Mouse (Mus musculus): ENCODE measurements around the gene C1d. TPM values are rescaled to one million over a fixed set of nuclear protein-coding genes. Genes with fewer than 3 reads are reported as not detected.
A peak's percentile ranks its signal among the peaks of the same experiment; 100 is the strongest.

C1d gene
- polyA plus RNA-seq (2015; fragmentation: Nextera tagmentation; extraction: Ambion mirVana): 115 and 118 TPM in 2 replicates

DNA sequence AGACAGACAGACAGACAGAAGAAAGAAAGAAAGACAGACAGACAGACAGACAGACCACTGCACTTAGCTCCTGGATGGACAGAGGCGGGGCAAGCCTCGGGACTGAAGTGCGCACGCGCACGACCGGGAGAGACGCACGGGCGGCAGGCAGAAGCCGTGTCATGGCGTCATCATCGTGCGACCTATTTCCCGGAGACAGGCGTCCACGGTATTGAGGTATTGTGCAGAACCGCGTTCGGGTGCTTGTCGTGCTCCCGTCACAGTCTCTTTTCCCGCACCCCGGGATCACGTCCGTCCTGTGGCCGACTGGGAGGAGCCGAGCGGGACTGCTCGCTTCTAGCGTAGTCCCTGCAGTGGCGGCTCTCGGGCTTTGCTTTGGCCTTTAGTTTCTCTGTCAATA, at the start of gene C1d:
TSS of gene C1d (plus strand) at position 137 of the 400 bp plus-strand sequence.
- ATAC-seq (replicated peaks; ENCODE audit: low FRiP score, low read depth) (peak; percentile 92), DNase-seq (ENCODE audit: low spot score) (peak; percentile 95)
- no peaks in the 10 kb centered on the region for H3K27me3 ChIP-seq (ENCODE audit: insufficient read depth, low read length)
- no peaks in the 10 kb centered on the region for H3K4me1 ChIP-seq (replicated peaks; ENCODE audit: insufficient read depth, low read length)
- peak within 1 kb of the TSS; percentile 85 for H3K9ac ChIP-seq (ENCODE audit: low read depth, low read length)
- peak within 1 kb of the TSS; percentile 92 for H3K27ac ChIP-seq
- peak within 1 kb of the TSS; percentile 91 for H3K4me3 ChIP-seq (replicated peaks; ENCODE audit: low read depth, low read length)
- no peaks in the 10 kb centered on the region for H3K36me3 ChIP-seq (ENCODE audit: insufficient read depth, low read length)
- under 1% methylated on average over 33 of the region's 33 CpGs for WGBS
- peak within 1 kb of the TSS; percentile 76 for H3K4me2 ChIP-seq (ENCODE audit: low read length)
- no peaks in the 10 kb centered on the region for H3K9me3 ChIP-seq (replicated peaks; ENCODE audit: low read length)
- no peak for TF ChIP-seq CTCF (IDR thresholded peaks at IDR 0.05; ENCODE audit: low read depth)

DNA sequence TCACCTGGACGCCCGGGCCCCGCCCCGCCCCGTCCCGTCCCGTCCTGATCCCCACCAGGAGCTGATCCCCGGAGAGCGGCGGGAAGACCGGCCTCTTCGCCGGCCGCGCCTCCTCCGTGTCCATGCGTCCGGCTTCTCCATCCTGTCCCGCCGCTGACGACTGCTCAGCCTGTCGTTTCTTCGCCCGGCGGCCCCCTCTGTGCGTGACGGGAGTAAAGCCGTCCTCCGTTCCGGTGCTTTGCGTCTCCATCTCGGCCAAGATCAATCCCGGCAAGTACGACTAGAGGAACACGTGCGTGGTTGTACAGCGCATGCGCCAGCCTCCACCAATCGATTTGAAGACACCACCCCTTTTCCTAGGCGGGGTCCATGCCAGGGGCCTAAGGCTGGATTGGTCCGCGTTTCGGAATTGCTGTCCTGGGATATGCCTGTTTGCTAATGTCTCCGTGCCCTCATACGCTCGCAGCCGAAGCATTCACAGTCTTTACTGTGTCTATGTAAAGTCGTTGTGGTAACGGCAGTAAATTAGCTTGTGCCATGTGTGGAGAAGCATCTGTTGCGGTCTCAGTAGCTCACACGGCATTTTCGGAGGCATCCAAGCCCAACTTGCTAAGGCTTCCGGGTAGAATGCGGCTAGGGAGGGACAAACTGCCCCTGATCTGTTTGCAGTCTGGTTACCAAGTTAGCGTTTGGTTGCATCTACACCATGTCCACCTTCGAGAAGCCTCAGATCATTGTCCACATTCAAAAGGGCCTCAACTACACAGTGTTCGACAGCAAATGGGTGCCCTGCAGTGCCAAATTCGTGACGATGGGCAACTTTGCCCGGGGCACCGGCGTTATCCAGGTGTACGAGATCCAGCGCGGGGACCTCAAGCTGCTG, 45.9 kb upstream of the C1d start, which contains the start of gene Pno1:
TSS of gene Pno1 (minus strand) at position 311 of the 883 bp plus-strand sequence.
- Histone ChIP-seq H3K9me3 (replicated peaks; ENCODE audit: low read length) (no peaks in the 10 kb centered on the region), H3K4me1 (replicated peaks; ENCODE audit: insufficient read depth, low read length) (peaks cover 7% of the 10 kb centered on the region; the same call in 1 of the 2 replicates), H3K27me3 (ENCODE audit: insufficient read depth, low read length) (no peaks in the 10 kb centered on the region), H3K9ac (ENCODE audit: low read depth, low read length) (peak within 1 kb of the TSS; percentile 88), H3K4me3 (replicated peaks; ENCODE audit: low read depth, low read length) (peak within 1 kb of the TSS; percentile 74), H3K36me3 (ENCODE audit: insufficient read depth, low read length) (0 out of 2 replicates have a peak, but pooled peaks cover 12% of the 10 kb centered on the region), H3K27ac (peak within 1 kb of the TSS; percentile 84), H3K4me2 (ENCODE audit: low read length) (peak within 1 kb of the TSS; percentile 81)
- WGBS: under 1% methylated on average over 65 of the region's 65 CpGs
- ATAC-seq (replicated peaks; ENCODE audit: low FRiP score, low read depth) (peak; percentile 98), DNase-seq (ENCODE audit: low spot score) (peak; percentile 100)
- TF ChIP-seq CTCF (IDR thresholded peaks at IDR 0.05; ENCODE audit: low read depth): no peak

DNA sequence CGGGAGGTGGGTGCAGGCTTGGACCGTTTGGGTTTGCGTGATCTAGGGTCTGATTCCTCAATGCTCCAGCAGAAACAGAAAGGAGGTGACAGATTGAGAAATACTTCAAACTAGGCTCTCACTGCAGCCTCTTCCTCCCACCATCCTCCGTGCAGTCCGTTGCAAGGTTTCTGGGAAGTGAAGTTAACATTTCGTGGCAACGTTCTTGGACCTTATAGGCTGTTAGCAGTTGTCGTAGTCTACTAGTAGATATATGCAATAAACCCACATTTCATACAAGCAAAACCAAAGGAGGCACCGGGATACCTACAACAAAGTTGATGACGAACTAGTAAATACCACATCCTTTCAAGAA, 45.3 kb upstream of the C1d start:
- Histone ChIP-seq H3K27me3 (ENCODE audit: insufficient read depth, low read length) (no peaks in the 10 kb centered on the region), H3K4me2 (ENCODE audit: low read length) (peak overlapping the region; percentile 81), H3K36me3 (ENCODE audit: insufficient read depth, low read length) (0 out of 2 replicates have a peak, but pooled peaks cover 11% of the 10 kb centered on the region), H3K27ac (peak overlapping the region; percentile 84), H3K9ac (ENCODE audit: low read depth, low read length) (peak overlapping the region; percentile 88), H3K4me3 (replicated peaks; ENCODE audit: low read depth, low read length) (peak overlapping the region; percentile 74), H3K4me1 (replicated peaks; ENCODE audit: insufficient read depth, low read length) (peaks cover 7% of the 10 kb centered on the region; the same call in 1 of the 2 replicates), H3K9me3 (replicated peaks; ENCODE audit: low read length) (no peaks in the 10 kb centered on the region)
- WGBS: 1% methylated on average over 10 of the region's 10 CpGs
- no peak for ATAC-seq (replicated peaks; ENCODE audit: low FRiP score, low read depth)
- peak; percentile 29 for DNase-seq (ENCODE audit: low spot score)
- TF ChIP-seq CTCF (IDR thresholded peaks at IDR 0.05; ENCODE audit: low read depth): no peak

DNA sequence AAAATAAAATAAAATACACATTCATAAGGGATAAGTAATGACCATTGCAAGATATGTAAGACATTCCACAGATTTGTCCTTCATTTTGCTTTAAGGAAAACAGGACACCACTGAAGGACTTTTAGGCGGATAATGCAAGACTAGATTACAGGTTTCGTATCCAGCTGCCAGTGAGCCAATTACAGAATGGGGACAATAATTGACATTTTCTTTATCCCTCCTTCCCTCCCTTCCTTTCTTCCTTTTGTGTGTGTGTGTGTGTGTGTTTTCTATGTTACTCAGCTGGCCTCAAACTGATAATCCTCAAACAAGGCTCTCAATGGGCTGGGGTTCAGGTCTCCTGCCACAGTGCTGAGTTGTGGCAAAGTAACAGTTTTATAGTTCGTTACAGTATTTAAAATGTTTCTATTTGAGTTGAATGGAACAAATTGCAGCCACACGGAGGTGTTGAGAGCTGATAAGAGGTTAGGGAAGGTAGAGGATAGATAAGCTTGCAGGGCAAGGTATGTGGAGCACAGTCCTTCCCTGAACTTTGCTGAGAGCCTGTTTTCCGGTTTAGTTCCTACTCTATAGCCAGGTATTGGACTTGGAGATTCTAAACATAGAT, 44.4 kb upstream of the C1d start:
- DNase-seq (ENCODE audit: low spot score) (no peak), ATAC-seq (replicated peaks; ENCODE audit: low FRiP score, low read depth) (no peak)
- H3K4me2 ChIP-seq (ENCODE audit: low read length): peak overlapping the region; percentile 81
- no peaks in the 10 kb centered on the region for H3K9me3 ChIP-seq (replicated peaks; ENCODE audit: low read length)
- no peak for TF ChIP-seq CTCF (IDR thresholded peaks at IDR 0.05; ENCODE audit: low read depth)
- peaks cover 7% of the 10 kb centered on the region; the same call in 1 of the 2 replicates for H3K4me1 ChIP-seq (replicated peaks; ENCODE audit: insufficient read depth, low read length)
- 84% methylated on average over 5 of the region's 5 CpGs for WGBS
- H3K27me3 ChIP-seq (ENCODE audit: insufficient read depth, low read length): no peaks in the 10 kb centered on the region
- H3K4me3 ChIP-seq (replicated peaks; ENCODE audit: low read depth, low read length): no peak overlapping the region
- H3K9ac ChIP-seq (ENCODE audit: low read depth, low read length): 0 out of 2 replicates have a peak overlapping the region, but pooled peaks have one; percentile 10
- 0 out of 2 replicates have a peak, but pooled peaks cover 9% of the 10 kb centered on the region for H3K36me3 ChIP-seq (ENCODE audit: insufficient read depth, low read length)
- H3K27ac ChIP-seq: no peak overlapping the region

DNA sequence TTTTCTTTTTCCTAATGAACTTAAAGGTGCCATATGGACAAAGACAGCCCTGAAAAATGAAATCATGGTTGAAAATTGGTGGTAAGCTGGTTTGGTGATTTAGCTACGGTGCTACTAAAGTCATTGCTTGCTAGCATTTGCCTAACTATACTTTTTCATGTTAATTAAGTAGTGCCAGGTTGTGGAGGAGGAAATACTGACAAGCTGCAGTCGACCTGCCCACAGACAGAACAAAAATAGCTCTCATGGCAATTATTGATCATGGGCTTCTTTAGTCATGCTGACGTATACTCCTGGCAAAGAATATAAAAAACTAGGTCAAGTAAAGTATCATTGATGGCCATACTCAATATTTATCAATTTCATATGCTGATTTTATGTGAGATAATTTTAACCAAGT, 41.9 kb upstream of the C1d start:
- Histone ChIP-seq H3K27me3 (ENCODE audit: insufficient read depth, low read length) (no peaks in the 10 kb centered on the region), H3K9me3 (replicated peaks; ENCODE audit: low read length) (no peaks in the 10 kb centered on the region), H3K4me2 (ENCODE audit: low read length) (no peak overlapping the region), H3K27ac (no peak overlapping the region), H3K4me1 (replicated peaks; ENCODE audit: insufficient read depth, low read length) (peaks cover 4% of the 10 kb centered on the region; the same call in 1 of the 2 replicates), H3K36me3 (ENCODE audit: insufficient read depth, low read length) (0 out of 2 replicates have a peak, but pooled peaks cover under 1% of the 10 kb centered on the region), H3K4me3 (replicated peaks; ENCODE audit: low read depth, low read length) (no peak overlapping the region), H3K9ac (ENCODE audit: low read depth, low read length) (no peak overlapping the region)
- 87% methylated on average over 3 of the region's 3 CpGs for WGBS
- no peak for TF ChIP-seq CTCF (IDR thresholded peaks at IDR 0.05; ENCODE audit: low read depth)
- ATAC-seq (replicated peaks; ENCODE audit: low FRiP score, low read depth) (no peak), DNase-seq (ENCODE audit: low spot score) (no peak)

DNA sequence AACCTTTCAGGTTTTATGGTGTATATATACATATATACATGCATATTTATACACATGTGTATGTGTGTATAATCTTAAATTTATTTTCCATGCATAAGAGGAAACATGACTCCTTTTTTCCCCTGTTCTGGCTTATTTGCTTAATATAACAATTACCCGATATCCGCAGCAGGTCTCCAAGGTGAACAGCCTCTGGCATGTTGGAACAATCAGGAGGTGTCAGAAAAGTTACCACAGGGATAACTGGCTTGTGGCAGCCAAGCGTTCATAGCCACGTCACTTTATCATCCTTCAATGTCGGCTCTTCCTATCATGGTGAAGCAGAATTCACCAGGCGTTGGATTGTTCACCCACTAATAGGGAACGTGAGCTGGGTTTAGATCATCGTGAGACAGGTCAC, 36.3 kb upstream of the C1d start:
- TF ChIP-seq CTCF (IDR thresholded peaks at IDR 0.05; ENCODE audit: low read depth): no peak
- DNase-seq (ENCODE audit: low spot score) (no peak), ATAC-seq (replicated peaks; ENCODE audit: low FRiP score, low read depth) (no peak)

More for the DNA sequence above, 36.3 kb upstream of the C1d start:
- WGBS: 90% methylated on average over 8 of the region's 8 CpGs
- Histone ChIP-seq H3K4me1 (replicated peaks; ENCODE audit: insufficient read depth, low read length) (no peaks in the 10 kb centered on the region), H3K9me3 (replicated peaks; ENCODE audit: low read length) (no peaks in the 10 kb centered on the region), H3K4me3 (replicated peaks; ENCODE audit: low read depth, low read length) (no peak overlapping the region), H3K27ac (no peak overlapping the region), H3K4me2 (ENCODE audit: low read length) (no peak overlapping the region), H3K36me3 (ENCODE audit: insufficient read depth, low read length) (peaks cover 14% of the 10 kb centered on the region; the same call in 1 of the 2 replicates), H3K27me3 (ENCODE audit: insufficient read depth, low read length) (no peaks in the 10 kb centered on the region), H3K9ac (ENCODE audit: low read depth, low read length) (no peak overlapping the region)
